Mouse (Mus musculus) ES-Bruce4 (cell line): ENCODE measurements at regions not wholly inside any gene's neighbourhood (a gene's known extent, or its start where the extent isn't known, plus 50 kb on each side); places are given as distances from the start of the nearest gene placed in this dataset.

ENCODE experiments used
- CTCF ChIP-seq: IDR thresholded peaks from one replicate; pipeline ENCODE4 v1.8.1; 2011; ENCODE audit warnings: low read depth, low read length
- EP300 ChIP-seq: IDR thresholded peaks from 2 replicates; pipeline ENCODE4 v1.6.1; 2011; ENCODE audit warnings: low read depth, low read length; ENCODE audit not compliant: insufficient read depth
- POLR2A ChIP-seq: IDR thresholded peaks from one replicate; pipeline ENCODE4 v1.8.1; 2011; ENCODE audit warnings: low read length; ENCODE audit not compliant: insufficient read depth

DNA sequence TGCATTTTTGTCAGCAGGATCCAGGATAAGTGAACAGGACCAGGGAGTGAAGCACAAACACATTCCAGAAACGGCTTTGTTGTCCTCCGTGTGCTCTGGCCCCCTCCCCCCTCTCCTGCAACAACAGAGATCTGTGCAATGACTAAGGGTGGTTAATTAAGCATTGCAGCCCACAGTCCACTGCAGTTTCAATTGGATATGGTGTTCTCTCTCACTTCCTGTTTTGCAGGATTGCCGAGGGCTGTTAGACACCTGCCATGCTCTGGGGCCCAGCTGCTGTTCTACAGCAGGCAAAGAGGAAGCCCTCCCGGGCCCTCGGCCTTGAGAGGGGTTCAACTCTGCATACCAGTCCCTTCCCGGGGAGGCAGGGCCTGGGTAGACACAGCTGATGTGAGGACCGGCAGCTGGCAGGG lies 293.5 kb downstream of the Maf start:
- no peak for TF ChIP-seq EP300
- TF ChIP-seq CTCF, result no peak
- no peak for TF ChIP-seq POLR2A
